Mouse (Mus musculus) hematopoietic stem cell, adult 5-6 weeks (primary cell): Measurements from ENCODE around the gene Taok3. TPM values are rescaled to one million over a fixed set of nuclear protein-coding genes. Genes with fewer than 3 reads are reported as not detected.

ENCODE experiments used
- ATAC-seq, 2 experiments: fragments of 125-278 bp in 1 of 2; replicated peaks in 1 of 2; 2 replicates each; pipeline ENCODE4 v1.8.0; 2016 to 2017; ENCODE audit warnings: inconsistent platforms in 2 of 2, mild to moderate bottlenecking in 2 of 2, moderate number of reproducible peaks in 2 of 2, low read depth in 1 of 2, moderate TSS enrichment in 1 of 2; ENCODE audit not compliant: low FRiP score in 2 of 2, poor library complexity in 2 of 2, severe bottlenecking in 2 of 2, insufficient read depth in 1 of 2, low TSS enrichment in 1 of 2
- total RNA-seq: library from RNA; stranded (forward); fragments of 172-1452, 232-1000 nt; gene quantifications from 2 replicates; pipeline ENCODE4 v1.2.3, GENCODE M21; 2017

Gene Taok3
- total RNA-seq, 1 experiment from 2014 or later = 70.4 TPM

DNA sequence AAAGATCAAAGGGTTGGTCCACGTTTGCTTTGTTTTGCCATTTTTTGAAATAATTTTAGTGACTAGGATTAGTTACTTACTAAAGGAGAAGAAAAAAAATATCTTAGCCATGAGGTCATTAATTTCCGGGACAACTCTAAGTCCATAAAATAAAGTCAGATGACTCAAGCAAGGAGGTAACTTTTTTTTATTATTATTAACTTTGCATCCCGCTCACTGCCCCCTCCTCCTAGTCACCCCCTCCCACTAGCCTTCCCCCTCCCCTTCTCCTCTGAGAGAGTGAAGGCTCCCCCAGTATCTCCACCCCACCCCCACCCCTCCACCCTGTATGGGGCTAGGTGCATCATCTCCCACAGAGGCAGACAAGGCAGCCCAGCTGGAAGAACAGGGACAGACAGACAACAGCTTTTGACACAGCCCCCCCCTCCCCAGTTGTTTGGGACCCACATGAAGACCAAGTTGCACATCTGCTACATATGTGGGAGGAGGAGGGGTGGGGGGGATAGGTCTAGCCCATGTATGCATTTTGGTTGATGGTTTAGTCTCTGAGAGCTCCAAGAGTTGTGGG, 15.0 kb downstream of the Taok3 start:
- ATAC-seq = no peak

DNA sequence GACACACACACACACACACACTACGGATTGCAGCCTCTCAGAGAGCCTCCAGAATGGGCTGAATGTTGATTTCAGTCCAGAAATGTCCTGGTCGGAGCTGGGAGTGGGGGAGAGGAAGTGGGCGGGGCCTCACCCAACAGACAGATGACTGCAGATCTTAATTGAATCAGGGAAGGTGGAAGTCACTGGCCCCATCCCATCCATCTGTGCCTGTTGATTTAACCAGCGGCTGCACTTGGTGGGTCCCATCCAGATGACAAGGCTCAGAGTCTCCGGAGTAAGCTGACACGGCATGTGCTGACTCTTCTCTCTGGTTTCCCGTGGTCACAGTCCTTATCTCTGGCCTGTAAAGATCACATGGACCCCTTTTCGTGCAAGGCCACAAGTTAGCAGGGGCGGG, 15.9 kb downstream of the Taok3 start:
- ATAC-seq = peak; percentile 33 to 40

DNA sequence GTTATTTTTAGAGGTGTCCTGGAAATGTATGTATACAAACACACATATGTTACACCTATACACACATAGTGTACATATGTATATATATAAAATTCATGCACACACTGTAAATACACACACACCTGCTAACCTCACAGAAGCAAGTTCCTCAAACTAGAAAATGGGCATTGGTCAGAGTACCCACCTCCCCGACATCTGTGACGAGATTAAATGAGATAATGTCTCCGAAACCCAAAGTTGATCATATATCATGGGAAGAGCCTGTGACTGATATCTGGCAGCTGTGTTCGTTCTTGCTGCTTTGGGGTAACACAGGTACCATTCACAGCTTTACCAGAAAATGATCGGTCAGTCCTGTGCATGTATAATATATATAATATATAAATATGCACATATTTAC, 16.6 kb downstream of the Taok3 start:
- no peak for ATAC-seq

DNA sequence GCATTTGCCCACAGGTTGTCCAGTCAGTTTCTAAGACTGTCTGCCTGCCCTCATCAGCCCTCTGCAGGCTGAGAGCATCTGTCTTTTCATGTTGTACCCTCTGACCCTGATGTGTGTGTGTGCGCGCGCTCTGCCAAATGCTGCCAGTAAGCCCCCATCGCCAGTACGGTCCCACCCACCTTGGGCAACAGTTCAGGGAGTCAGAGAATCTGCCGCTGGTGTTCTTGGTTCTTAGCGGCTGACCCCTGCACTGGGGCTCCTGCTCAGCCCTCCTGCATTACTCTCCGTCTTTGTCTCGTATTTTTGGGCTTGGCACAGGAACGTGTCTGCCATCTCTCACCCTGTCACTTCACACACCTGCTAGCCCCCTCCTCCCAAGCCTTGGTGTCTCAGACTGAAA, 17.1 kb downstream of the Taok3 start:
- no peak for ATAC-seq

DNA sequence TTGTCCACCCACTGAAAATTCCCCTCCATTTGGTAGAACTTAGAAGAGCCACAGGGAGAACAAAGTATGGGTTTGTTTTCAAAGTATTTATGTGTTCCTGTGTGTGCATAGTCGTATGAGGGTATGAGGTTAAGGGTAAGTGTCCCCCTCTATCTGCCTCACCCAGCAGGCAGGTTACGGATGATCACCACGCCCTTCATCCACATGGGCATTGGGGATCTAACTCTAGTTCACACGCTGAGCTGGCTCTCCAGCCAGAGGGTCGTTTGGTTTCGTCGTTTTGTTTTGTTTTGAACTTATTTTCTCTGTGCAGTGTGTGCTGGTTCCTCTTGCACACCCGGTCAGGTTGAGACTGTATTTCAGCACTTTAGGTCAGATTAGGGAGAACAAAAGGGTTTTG, 17.7 kb downstream of the Taok3 start:
- ATAC-seq = no peak

DNA sequence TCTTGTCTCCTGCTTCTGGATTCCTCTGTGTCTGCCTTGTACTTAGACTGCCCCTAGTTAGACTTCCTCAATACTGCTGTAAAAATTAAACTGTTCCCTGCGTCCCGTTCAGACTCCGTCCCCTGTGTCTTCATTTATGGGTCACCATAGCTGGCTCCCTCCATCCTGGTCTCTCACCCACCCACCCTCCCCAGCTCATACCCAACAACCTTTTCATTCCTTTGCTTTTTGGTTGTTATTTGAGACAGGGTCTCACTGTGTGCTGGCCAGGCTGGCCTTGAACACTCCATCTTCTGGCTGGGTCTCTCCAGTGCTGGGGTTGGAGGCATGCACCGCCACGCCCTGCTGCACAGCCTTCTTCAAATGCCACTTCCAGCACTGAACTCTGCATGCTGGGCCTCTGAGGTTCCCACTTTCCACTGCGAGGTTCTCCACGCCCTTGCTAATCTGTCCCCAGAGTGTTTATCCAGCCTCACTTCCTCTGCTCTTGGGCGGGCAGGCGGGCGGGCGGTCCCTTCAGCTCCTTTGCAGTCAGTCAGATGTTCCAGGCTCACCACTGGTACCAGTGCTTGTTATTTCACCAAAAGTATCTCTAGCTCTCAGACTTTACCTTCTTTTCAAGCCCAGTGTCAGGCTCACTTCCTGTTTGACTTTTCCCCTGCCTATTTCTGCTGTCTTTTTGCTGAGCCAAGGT, 18.5 kb downstream of the Taok3 start:
- peak; percentile 44 to 59 for ATAC-seq

DNA sequence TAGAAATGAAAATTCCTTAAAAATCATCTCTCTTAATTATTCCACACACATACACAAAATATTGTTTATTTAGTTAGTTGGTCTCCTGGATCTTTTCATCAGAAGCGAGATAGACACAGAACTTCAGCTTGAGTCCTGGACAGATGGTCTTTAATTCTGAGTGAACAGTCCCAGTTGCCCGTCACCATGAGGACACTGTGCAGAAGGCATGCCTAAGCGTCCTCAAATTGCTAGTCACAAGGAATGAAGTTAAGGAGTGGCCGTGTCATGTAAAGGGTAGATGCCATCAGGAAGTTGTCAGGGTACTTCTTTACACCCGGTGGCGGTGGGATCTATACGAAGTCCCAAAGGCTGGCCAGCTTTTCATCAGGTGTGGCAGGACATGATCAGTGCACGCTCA, 19.9 kb downstream of the Taok3 start:
- no peak for ATAC-seq

DNA sequence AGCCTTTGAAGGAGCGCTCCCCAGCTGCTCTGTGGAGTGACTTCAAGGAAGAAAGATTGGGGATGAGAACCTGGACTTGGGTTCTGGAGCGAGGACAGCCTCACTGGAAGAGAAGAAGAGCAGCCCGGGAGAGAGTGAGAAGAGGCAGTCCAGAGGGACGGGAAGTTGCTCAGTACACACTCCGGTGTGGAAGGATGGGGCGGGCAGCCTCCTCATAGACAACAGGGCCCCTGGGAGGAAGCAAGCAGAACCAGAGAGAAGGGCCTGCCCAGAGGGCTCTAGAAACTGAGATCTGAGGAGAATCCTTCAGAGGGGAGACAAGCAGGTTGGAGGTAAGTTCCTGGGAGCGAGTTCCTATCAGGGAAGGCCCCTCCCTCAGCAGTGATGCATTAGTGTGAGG, 20.4 kb downstream of the Taok3 start:
- ATAC-seq = no peak

DNA sequence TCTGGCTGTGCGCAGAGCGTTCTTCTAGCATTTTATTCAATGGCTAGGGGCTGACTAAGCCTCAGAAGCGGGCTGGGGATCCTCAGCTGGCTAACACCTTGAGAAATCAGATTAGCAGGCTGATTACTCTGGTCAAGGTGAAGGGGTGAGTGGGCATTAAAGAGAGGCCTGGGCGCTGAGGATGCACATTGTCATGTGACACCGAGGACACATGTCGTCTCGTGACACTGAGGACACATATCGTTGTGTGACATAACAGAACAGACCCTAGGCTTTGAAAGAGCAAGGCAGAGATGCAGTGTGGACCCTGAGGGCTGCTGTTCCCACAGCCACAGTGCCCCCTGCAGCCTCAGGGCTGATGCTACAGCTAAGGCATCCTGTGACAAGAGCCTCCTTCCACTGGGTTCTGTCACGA, 23.8 kb downstream of the Taok3 start:
- ATAC-seq = peak; percentile 62 to 85

DNA sequence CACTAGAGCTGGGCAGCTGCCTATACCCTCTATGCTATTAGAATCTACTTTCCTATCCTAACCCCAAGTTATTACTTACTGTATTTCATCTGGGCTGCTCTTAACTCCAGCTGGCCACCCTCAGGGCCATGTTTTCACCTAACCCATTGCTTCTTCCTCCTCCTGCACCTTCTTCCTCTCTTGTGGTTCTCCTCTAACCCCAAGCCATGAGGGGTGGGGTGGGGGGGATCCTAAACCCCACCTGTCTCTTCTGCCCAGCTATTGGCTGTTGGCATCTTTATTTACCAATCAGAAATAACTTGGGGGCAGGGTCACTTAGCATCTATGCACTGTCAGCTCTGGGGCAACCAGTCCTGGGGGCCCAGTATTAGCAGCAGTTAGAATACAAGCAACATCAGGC, 26.2 kb downstream of the Taok3 start:
- ATAC-seq = peak; percentile 51 to 65; a peak in 2 of 4 replicates

DNA sequence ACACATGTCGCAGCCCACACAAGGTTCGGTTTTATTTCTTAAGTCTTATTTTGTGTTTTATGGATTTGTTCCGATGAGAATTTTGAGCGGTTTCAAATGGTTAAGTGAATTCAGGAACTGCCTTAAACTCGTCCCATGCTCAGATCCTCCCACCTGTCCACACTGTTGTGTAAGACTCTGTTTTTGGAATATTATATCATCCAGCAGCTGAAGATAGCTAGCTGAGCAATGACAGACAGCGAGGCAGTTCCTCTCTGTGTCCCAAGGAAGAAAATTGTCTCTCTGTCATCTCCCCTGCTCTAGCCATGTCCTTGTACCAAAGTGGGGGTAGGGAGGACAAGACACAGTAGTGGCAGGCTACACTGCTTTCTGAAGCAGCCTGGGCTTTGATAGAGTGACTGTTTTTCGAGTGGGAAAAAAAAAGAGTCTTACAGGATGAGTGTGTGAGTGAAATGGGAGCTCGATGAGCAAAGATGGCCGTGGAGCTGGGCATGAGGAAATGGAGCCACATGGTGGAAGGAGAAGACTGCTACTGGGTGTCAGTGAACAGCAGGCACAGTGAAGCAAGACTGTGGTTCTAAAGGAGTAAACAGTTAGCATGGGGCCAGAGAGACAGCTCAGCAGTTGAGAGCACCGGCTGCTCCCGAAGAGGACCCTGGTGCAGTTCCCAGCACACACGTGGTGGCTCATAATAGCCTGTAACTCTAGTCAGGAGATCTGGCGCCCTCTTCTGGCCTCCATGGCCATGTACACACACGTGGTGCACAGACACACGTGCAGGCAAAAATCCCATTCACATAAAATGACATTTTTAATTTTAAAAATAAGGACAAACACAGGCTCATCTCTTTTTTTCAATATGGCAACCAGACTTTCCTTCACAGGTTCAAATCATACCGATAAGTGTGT, 27.5 kb downstream of the Taok3 start:
- ATAC-seq = no peak

DNA sequence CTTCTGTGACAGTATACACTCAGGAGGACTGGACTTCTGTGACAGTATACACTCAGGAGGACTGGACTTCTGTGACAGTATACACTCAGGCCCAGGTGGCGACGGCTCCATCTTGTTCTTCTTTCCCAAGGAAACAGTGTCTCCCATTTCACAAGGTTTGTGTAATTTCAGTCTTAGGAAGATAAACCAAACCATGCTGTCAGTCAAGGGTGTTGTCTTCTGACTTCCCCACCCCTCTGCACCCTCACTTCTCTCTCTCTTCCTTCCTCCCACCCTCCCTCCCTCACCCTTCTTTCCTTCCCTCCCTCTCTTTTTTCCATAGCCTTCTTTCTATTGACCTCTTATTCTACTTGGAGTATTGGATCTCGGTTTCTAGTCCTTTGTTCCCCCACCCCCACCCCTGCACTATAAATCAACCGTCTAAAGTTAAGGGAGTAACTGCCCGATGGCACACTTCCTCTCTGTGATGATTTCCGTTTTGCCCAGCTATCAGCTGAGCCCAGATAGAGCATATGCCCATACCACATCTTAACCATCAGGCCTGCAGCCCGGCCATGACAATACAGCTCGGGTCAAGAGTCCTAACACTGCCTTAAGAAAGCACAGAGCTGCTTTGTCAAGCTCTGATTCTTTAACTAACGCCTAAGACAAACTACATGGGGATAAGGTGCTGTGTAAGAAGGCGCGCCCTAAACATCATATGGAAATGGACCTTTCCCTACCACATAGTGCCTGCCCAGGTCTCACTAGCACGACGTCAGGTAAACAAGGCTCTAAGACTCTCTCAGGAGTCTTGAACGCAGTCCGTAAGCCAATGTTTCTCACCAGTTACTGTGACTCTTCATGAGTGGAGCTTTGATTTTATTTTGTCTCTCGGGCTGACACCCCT, 29.4 kb downstream of the Taok3 start:
- ATAC-seq = peak; percentile 58 to 68

DNA sequence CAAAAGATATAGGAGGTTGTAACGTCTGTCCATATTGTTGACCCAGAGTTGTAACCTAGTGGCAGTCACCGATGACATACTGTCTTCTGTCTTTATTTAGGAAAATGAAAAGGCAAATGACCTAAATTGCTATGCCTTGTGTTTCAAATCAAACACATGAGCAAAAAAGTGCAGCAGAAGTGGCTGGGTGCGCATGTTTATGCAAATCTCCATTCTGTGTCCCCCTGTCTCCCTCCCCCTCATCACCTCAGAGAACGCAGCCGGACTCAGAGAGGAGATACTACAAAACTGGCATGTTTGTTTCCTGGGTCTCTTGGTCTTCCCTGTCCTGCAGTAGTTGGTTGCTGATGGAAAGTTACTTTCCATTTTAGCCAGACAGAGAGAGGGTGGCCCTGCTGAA, 30.1 kb downstream of the Taok3 start:
- no peak for ATAC-seq

DNA sequence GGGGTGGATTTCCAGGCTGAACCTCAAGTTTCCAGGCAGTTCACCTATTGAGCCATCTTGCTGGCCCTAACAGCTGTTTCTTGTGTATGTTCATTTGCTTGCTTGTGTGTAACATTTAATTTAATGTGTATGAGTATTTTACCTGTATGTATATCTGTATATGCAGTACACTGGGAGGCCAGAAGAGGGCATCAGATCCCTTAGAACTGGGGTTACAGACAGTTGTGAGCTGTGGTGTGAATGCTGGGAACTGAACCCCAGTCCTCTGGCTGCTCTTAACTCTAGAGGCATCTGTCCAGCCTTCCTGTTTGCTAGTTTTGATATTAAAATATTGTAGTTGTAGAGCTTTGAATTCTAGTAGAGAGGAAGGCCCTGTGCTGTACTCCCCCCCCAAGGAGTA, 33.0 kb downstream of the Taok3 start:
- ATAC-seq = no peak

DNA sequence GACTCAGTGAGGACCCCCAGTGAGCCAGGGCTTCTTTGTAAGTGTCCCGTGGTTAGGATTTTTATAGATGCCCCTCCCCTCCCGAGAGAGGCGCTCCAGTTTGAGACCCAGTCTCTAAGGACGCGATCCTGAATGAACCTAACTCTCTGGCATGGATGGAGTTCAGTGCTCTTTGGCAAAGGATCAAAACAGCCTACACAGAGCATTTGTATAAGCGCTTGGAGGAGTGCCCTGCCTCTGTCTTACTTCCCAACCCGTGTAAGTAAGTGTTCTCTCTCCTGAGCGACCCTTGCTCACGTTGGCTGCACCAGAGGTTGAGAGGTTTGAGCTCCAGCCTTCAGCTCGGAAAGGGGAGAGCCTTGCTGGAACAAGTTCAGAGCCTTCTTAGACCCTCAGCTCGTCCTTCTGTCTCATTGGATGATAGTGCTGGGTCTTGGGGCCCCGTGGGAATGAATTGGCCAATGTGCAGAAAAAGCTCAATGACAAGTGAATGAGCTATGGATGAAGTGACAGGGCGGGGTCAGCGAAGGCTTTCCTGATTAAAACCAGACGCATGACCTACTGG, 33.7 kb downstream of the Taok3 start:
- ATAC-seq = no peak

DNA sequence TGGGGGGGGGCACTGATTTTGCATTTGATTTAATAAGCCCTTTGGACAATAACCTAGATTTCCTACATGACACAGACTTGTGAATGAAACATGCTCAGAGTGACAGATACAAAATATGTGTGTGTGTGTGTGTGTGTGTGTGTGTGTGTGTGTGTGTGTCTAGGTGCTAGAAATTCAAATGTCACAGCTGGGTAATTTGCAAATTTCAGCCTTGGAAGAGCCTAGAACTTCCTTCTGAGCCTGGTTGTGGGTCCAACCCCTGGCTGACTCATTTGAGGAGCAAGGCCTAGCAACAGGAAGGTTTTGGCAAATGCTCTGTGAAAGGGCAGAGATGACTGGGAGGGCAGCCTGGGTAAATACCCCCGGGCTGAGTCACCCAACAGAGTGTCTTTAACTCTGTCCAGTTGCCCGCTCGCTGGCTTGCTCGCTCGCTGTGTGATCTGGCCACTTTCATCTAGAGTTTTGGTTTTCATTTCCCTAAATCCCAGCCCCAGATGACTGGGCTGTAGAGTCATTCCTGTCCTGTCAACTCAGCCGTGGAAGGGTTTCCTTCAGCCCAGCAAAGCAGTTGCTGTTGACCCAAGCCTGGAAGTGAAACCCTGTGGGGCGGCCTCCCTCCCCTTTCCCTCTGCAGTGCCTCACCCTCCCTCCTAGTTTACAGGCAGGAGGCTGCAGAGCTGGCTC, 38.5 kb downstream of the Taok3 start:
- peak in 1 of 2 experiments; percentile 20; a peak in 1 of 4 replicates for ATAC-seq

DNA sequence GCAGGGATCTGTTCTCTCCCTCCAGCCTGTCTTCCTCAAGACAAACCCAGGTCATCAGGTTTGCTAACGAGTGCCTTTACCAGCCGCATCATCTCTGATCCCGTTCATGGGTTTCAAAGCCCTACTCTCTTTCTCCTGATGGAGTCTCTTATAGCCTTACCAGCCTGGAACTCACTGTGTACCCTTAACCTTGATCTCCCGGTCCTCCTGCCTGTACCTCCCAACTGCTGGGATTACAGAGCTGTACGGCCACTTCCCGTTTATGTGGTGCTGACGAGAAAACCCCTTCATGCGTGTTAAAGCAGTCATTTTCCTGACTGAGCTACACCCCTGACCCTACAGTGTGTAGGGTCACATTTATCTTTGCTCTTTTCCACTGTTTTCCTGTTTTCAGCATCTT, 39.4 kb downstream of the Taok3 start:
- ATAC-seq = no peak
